Mouse (Mus musculus): ENCODE measurements around the gene Alpk1.

Gene Alpk1

DNA sequence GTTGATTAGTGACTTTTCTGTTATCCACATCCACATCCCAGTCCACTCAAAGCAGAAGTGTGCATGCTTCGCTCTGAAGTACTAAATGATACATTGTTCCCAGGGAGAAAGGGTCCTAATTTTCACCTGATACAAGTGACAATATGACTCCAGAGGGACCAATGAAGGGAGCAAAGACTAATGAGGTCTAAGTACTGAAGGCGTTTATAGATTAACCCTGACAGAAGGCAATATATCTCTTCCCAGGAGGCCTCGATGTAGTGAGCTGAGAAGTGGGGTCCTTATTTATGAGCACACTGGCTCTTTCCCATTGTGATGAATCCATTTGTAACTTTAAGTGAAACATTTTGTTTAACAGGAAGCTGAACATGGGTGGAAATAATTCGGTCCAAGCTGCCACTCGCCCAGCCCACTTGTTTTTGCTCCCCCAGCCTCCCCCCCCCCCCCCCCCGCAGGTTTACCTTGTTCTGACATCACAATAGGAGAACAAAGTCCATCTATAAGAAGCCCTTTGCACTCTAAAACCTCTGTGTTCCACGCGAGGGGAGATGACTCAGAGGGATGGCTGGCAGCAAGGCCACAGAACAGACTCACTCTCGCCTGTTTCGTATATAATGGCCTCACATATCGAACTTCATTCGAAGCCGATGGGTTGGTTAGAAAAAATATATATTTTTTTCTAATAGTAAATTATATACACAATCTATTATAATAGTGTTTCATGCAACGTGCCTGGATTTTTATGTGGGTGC lies 36.5 kb downstream of the Alpk1 start:
- DNase-seq (ENCODE audit: low spot score in 2 of 2), result no peak

DNA sequence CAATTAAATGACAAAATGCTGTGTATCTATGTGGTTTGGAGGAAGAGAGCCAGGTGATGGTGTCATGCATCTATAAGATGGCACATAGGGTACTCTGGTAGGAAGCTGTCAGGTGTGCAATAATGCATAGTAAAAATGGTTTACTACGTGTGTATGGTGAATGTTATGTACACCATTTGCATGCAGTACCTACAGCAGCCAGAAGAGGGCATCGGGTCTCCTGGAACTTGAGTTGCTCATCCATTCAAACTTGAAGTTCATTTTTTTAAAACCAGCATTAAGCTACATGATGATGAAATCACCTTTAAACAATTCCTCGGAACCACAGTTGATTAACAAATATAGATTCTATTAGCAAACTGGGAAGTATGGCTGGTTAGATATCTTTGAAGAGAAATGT lies 38.9 kb downstream of the Alpk1 start:
- no peak for DNase-seq (ENCODE audit: low spot score in 2 of 2)

DNA sequence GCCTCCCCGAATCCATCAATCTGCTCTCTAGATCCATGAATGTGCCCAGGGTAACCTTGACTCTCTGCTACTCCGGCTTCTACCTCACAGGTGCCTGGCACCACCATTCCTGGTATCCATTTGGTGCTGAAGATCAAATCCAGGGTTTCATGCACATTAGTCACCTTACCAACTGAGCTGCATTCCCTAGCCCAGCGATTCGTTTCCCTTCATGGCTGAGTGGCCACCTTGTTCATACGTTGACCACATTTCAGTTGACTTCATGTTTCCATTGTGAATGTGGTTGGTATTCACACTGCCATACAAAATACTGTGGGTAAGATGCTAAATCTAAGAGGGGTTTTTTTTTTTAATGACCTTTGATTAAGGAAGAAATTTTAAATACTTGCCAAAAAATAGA lies 42.5 kb downstream of the Alpk1 start:
- DNase-seq (ENCODE audit: low spot score in 2 of 2), result no peak

DNA sequence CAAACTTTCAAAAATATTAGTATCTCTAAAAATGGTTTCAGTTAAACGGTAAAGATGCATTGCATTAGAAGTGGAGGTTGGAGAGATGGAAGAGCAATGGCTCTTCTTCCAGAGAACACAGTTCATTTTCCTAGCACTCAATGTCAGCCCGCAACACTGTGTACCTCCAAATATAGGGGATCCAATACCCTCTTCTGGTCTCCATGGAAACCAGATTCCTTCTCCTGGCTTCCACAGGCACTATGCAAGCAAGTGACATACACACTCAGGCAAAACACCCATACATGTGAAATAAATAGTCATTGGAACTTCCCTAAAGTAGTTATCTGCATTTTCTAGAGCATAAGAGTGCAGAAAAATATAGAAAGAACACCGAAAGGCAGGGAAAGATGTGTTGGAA lies 44.9 kb downstream of the Alpk1 start:
- no peak for DNase-seq (ENCODE audit: low spot score in 2 of 2)

DNA sequence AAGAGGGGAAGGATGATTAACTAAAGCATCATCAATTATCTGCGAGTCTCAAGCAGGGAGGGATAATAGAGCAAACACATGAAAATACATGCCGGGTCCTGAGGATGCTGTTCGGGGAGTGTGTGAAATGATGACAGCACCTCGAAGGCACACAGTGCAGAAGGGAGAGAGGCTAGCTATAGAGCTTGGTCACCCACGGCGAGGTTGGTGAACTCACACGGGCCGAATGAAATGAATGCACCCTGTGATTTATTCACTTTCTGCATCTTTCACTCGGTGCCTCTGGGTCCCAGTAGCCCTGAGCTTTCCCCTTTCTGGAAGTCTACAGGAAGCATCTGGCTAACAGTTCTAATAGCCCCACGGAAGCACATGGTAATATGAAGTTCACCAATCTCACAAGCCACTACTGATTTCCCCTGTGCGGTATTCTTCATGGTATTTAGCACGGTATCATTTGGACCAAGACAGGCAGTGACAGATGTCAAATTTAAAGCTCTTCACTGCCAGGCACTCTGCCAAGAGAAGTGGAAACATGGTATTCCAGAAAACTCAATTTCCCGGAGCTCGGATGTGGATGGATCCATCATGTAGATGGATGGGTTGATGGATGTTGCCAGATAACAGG lies 50.7 kb downstream of the Alpk1 start:
- DNase-seq (ENCODE audit: low spot score in 2 of 2), result no peak

DNA sequence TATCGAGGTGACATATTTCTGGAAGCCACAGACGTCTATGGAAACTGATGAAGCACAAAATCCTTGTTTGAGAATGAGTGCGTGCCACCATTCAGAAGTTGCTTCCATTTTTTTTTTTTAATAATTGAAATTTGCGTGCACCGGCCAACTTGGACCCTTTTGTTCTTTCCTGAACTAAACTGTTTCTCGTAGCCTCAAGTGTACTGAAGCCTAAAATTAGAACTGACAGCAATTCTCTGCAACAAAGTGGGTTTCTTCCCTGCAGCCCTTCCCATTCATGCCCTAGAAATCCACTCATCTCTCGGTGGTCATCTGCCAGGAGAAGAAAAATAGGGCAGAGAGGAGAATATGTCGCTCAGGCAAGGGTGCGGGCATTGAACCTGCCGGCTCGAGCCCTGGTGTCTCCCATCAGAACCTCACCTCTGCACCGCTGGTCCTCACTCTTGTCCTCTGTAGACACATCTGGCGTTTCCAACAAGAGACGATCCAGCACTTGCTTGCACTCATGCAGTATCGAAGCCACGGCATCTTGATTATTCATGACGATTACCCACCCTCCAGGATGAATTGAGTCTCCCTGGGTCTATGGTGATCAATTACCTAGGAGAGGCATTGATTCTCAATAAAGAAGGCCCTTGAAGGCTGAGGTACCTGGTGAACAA lies 51.3 kb downstream of the Alpk1 start:
- DNase-seq (ENCODE audit: low spot score in 2 of 2), result no peak

DNA sequence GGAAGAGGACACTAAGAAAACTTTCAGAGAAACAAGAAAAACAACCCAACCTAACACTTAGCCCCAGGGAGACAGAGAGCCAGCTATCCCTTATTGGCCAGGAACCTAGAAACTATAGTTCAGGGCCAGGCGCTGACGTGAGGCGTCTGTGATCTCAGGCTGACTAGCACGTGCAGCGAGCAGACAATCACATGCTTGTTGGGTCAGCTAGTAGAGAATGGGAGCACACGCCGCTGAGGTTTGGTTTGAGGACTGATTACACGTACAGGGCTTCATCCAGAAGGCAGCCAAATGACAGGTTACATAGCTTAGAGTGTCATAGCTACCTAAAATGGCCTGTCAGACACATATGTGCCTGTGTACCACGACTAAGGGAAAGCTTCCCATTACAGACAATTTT lies 52.3 kb downstream of the Alpk1 start:
- no peak for DNase-seq (ENCODE audit: low spot score in 2 of 2)

DNA sequence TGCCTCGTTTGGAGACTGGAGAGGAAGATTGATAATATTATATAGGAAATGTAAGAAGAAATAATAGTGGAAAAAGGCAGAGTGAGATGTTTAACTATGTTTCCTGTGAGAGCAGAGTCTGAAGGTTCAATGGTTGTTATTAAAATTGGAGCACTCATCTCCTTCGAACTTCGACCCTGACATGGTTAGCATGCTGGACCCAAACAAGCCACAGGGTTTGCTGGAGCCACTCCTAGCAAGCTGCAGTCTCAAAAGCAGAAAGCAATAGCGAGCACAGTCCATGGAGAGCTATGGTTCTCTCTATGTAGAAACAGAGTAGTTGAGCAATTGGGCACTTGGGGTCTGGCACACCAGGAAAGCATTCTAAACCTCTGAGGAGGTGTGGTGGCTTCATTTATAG lies 59.4 kb downstream of the Alpk1 start:
- DNase-seq (ENCODE audit: low spot score in 2 of 2), result no peak

DNA sequence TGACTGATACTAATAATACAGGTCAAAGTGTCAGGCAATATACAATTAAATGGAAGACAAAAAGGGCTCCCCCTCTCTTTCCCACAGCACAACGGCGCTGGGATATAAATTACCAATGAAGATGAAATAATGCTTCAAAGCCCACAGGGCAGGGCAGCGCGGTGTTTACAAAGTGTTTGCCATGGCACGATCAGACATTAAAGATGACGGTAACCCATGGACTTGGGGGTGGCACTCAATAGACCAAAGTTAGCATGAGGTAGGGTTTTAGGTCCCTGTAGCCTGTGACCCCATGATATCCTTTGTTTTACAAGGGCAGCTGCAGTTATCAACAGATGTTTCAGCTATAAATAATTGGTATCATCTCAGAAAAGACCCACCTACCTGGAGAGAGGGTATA lies 60.3 kb downstream of the Alpk1 start:
- DNase-seq (ENCODE audit: low spot score in 2 of 2), result no peak

DNA sequence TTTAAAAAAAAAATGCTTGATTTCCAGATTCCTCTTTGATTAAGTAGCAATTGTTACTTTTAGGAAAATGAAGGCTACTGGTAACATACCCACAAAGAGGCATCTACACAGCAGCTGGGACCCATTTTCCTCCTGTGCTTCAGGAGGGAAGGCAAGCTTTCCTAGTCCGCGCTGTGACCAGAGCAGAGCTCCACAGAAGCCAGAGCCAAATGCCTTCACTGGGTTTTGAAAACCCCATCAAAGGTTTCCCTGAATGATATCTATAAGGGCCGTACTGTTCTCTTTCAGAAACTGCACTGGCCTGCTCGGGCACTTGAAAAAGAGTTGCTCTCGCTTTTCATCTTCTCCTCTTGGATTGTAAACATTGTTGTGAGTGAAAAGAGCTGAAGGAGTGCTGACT lies 60.7 kb downstream of the Alpk1 start:
- no peak for DNase-seq (ENCODE audit: low spot score in 2 of 2)

DNA sequence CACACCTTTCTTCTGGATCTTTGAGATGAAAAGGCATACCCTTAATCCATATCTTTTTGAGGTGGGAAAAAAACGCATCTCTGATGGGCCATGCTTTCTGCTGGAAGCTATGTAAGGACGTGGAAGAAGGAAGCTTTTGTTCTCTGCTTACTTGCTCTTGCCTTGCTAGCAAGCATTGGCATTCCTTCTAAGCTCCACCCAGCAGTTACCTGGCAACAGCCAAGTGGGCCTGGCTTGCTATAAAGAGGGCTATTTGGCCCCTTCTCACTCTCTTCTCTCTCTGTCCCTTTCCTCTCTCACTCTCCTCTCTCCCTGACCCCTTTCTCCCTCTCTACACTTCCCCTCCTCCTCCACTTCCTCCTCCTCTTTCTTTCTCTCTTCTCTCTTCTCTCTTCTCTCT lies 63.6 kb downstream of the Alpk1 start:
- DNase-seq (ENCODE audit: low spot score in 2 of 2), result no peak

DNA sequence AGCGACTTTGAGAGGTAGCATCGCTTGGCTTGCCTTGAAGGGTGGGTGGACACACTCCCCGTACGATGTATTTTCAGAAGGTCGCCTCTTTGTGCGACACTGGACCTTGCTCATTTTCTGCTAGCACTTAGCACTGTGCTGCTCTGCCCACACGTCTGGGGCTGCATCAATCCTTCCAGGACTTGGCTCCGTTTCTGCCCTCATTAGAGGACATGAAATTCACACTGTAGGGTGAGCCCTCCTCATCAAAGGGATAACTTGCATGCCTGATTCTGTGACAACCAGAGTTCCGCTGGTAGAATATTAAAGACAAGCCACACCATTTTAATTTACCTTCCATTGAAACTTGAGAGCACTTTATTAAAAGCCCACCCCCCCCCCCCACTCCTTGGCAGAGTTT lies 67.2 kb downstream of the Alpk1 start:
- DNase-seq (ENCODE audit: low spot score in 2 of 2), result no peak

DNA sequence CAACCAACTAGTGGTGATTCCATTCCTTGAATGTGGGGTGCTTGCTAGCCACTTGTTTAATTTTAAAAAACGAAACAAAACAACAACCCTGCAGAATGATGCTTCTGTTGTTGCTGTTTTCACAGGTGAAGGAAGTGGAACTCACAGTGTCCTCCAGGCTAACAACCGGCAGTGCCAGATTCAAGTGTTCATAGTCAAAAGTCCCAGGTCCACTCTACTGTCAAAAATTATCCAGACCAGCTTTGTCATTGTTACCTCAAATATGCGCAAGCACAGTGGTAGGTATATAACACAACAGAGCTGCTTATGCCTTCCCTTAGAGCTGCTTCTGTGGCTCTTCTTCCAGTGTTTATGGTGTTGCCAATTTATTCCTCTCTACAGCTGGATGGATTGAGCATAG lies 68.8 kb downstream of the Alpk1 start:
- DNase-seq (ENCODE audit: low spot score in 2 of 2), result no peak

DNA sequence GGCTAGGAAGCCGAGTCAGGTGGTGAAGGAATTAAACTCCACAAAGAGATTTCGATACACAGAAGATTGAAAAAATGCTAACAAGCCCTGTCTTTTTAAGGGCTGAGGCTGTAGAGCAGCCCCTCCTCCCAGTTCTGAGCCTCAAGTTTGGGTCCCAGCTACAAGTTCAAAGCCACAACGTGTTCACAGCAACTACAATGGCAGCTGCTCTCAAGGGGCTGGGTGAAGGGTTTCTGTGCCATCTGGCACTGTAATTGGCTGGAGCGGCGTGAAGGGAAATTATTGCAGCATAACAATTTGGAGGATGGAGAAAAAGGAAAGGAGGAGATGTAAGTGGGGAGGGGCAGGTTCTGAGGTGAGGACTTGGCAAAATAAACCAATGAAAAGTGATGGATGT lies 73.2 kb downstream of the Alpk1 start:
- no peak for DNase-seq (ENCODE audit: low spot score in 2 of 2)

DNA sequence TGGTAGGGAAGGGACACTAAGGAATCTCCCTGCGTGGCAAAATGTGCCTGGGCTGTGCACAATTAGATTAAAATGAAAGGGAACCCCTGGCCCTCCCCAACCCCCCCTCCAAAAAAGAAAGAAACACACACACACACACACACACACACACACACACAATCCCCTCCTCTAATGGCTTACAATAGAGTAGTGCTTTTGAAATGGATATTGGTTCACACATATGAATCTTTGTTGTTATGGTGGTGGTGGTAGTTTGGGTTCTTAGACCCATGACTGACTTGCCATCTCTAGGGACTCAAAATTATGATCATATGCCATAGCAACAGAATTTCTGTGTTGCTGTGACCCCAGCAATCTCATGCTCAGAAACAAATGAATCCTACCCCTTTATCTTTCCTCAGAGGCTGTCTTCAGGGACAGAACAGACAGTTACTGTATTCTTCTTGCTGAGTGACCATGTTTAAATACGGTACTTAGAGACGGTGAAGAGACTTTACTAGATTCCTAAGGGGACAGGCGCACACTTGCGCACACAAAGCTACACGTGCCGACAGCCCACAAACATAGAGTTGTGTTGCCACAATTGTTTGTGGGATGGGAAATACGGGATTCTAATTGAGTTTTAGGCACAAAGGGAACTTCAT lies 73.8 kb downstream of the Alpk1 start:
- no peak for DNase-seq (ENCODE audit: low spot score in 2 of 2)

DNA sequence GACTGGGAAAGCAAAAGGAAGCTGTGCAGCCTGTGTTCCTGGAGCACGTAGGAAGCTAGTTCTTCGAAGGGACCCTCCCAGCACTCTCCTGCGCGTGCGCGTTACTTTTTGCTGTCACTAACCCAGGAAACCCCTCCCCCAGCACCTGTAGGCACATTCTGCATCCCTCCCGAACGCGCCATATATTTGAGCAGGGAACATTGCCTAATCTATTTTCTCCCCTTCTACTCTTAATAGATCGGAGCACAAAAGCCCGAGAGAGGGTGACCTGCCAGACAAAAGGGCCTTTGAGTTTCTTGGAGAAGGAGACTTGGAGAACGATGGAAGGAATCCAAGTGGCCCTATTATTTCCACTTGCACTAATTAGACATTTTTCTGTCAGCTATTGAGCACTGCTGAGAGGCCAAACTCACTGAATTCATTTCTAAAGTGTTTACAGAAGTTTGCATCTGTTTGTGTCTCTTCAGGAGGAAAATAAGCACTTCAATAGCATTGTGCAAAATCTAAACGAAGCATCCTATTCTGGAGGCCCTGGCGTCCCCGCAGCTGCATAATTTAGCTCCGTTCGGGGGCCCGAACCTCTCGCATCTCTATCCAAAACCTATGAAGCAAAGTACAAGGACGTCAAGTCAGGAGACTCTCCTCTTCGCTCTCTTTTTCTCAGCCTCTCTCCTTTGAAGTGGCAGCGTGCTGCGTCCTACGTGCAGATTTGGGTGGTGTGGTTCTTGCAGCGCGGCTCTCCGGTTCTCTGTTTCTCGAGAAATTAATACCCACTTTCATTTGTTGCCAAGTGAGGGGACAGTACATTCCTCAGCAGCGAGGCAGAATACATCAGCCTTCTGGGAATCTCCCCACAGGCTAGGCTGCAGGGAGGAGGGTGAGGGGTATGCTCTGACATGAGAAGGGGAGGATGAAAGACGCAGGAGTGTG lies 74.5 kb downstream of the Alpk1 start:
- no peak for DNase-seq (ENCODE audit: low spot score in 2 of 2)

DNA sequence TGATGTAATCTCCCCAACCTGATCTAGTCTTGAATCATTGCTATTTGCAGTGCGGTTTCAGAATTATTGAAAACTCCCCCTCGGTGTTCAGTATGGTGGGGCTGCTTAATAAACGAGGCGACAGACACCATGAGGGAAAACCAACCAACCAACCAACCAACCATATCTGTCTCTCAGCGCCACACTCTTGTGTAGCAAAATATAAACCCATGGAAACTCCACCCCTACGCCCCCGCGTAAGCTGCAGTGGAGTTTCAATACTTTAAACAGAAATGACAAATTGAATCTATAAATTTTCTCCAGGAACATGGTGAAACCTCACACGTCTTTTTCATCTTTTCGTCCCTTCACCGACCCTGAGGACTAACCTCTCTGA lies 75.2 kb downstream of the Alpk1 start:
- no peak for DNase-seq (ENCODE audit: low spot score in 2 of 2)

DNA sequence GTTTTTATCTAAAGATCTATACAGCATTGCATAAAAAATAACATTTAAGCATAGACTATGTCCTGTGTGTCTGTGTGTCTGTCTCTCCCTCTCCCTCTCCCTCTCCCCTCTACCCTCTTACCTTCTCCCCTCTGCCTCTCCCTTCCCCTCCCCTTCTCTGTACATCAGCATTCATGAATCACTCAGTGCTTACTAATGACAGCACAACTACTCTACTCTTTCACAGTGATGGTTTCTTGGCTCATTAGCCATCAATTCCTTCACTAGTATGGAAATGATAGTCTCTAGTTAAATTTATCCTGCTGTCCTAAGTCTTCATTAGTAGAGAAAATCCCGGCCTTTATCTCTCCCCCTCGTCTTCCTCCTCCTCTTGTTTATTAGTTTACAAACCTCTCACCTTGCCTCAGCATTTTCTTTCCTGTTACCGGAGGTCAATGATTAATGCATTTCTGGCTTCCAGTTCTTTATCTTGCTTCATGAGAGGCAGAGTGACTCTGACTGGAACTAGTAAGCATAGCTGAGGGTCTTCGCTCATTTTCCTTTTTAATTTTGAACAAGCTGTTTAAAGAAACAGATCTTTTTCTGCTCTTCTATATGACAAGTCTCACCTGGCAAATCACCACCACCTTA lies 79.0 kb downstream of the Alpk1 start:
- no peak for DNase-seq (ENCODE audit: low spot score in 2 of 2)

DNA sequence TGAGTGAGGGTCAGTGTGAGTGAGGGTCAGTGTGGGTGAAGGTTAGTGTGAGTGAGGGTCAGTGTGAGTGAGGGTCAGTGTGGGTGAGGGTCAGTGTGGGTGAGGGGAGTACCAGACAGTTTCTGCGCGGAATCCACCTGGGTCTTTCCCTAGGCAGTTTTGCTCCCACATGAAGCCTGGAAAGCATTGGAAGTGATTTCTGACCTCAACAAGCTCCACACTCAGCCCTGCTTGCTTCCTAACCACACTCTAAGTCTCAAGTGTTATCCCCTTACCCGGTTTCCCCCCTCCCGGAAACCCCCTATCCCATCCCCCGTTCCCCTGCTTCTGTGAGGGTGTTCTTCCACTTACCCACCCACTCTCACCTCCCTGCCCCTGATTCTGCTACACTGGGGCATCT lies 81.7 kb downstream of the Alpk1 start:
- DNase-seq (ENCODE audit: low spot score in 2 of 2), result no peak

DNA sequence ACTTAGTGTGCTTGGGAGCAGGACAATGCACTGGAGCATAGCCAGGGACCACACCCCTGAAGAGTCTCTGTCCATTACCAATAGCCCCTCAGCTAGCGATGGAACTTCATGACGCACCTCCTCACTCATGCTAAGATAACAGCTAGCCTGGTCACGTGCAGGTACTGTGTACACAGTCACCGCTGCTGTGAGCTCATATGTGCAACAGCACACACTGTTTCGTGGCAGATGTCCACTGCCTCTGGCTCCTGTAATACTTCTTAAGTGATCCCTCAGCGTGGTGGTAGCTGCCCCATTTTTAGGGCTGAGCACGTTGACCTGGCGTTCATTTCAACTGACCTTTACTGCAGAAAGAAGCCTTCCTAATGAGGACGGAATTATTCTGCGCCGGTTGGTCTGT lies 83.8 kb downstream of the Alpk1 start:
- DNase-seq (ENCODE audit: low spot score in 2 of 2), result no peak
